Mouse (Mus musculus): ENCODE data around the gene Kirrel3. TPM values are rescaled to one million over a fixed set of nuclear protein-coding genes. Genes with fewer than 3 reads are reported as not detected.

Gene Kirrel3
- total RNA-seq, 2 experiments from 2014 or later: 0.61 to 0.77 TPM

DNA sequence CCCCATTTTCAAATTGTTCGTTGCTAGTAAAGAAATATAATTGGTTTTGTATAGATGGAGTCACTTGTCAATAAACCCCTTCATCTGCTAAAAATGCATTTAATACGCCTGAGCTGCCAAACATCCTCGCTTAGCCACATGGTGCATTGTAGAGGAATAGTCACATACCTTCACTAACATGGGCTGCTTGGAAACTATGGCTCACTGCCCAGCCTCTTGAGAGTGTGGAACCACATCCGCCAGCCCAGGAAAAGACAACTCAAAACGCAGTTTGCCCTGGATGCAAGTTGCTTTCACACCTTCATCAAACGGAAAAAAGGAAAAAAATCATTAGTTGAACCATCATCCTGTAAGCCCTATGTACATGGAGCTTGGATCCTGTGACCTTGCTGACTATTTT, 472.0 kb downstream of the Kirrel3 start:
- Histone ChIP-seq H3K27ac (no peak overlapping the region), H3K4me3 (no peak overlapping the region)
- no peak for TF ChIP-seq CTCF (IDR thresholded peaks at IDR 0.05)
- intact Hi-C loops (cut with DNase I): loop anchor here (10.0 kb wide), 2 partner anchors 463 to 597 kb away; partner anchors contain the start of genes Ddx25 and Pus3
- DNase-seq: no peak

- H3K27ac ChIP-seq: no peak overlapping the region
- H3K4me3 ChIP-seq: no peak overlapping the region
- intact Hi-C loops (cut with DNase I): loop anchor here (10.0 kb wide), 2 partner anchors 464 to 596 kb away; partner anchors contain the start of genes Ddx25 and Pus3
- no peak for TF ChIP-seq CTCF (IDR thresholded peaks at IDR 0.05)
- DNase-seq: no peak
Observed at GRCm38 (mm10) chr9:34958183-34958830, 472.6 kb downstream of the Kirrel3 start.

DNA sequence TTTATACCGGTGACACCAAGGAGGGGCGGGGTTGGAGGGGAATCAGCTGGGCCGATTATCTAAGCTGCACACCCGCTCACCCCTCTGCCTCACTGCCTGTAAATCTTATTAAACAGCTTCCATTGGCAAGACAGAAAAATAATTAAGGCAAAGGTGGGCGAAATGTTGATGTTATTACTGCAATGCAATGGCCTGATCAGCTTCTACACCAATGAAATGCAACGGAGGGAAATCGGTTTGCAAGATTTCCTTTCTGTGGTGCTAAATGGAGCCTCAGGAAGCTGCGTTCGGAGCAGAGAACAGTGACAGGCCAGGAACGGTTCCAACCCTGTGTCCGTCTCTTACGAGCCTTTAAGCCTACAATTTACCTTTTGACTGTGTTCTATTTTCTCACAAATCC, 475.0 kb downstream of the Kirrel3 start:
- intact Hi-C loops (cut with DNase I): no loop called here
- DNase-seq: no peak
- Histone ChIP-seq H3K27ac (peak overlapping the region; percentile 71), H3K4me3 (no peak overlapping the region; the same call in 1 of the 2 replicates)
- no peak for TF ChIP-seq CTCF (IDR thresholded peaks at IDR 0.05)

GRCm38 (mm10) chr9:34961171-34961570, 475.5 kb downstream of the Kirrel3 start:
- intact Hi-C loops (cut with DNase I): no loop called here
- Histone ChIP-seq H3K27ac (peak overlapping the region; percentile 71), H3K4me3 (no peak overlapping the region; the same call in 1 of the 2 replicates)
- no peak for DNase-seq
- no peak for TF ChIP-seq CTCF (IDR thresholded peaks at IDR 0.05)

DNA sequence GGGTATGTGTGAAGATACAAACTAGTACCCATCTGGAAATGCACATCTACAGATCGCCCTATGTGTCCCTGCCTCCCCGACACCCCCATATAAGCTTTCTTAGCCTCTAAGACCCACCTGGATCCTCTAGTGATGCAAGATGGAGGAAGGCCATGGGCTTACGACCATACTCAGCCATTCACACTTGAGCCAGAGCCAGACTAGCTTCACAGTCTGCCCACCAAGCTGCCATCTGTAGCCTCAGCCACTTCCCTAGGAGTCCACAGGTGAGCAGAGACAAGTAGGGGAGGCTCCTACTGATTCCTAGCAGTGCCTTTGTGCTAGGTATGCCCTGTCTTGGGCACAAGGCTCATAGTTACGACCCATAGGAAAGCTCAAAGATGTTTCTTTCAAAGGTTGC, 476.6 kb downstream of the Kirrel3 start:
- Histone ChIP-seq H3K4me3 (no peak overlapping the region), H3K27ac (no peak overlapping the region)
- intact Hi-C loops (cut with DNase I): no loop called here
- DNase-seq: no peak
- TF ChIP-seq CTCF (IDR thresholded peaks at IDR 0.05): no peak

GRCm38 (mm10) chr9:34963593-34963992, 477.9 kb downstream of the Kirrel3 start:
- DNase-seq: no peak
- Histone ChIP-seq H3K4me3 (no peak overlapping the region), H3K27ac (no peak overlapping the region)
- no peak for TF ChIP-seq CTCF (IDR thresholded peaks at IDR 0.05)
- intact Hi-C loops (cut with DNase I): no loop called here

GRCm38 (mm10) chr9:34964172-34965040, 478.7 kb downstream of the Kirrel3 start:
- no peak for TF ChIP-seq CTCF (IDR thresholded peaks at IDR 0.05)
- Histone ChIP-seq H3K27ac (no peak overlapping the region), H3K4me3 (no peak overlapping the region)
- no peak for DNase-seq
- intact Hi-C loops (cut with DNase I): no loop called here

DNA sequence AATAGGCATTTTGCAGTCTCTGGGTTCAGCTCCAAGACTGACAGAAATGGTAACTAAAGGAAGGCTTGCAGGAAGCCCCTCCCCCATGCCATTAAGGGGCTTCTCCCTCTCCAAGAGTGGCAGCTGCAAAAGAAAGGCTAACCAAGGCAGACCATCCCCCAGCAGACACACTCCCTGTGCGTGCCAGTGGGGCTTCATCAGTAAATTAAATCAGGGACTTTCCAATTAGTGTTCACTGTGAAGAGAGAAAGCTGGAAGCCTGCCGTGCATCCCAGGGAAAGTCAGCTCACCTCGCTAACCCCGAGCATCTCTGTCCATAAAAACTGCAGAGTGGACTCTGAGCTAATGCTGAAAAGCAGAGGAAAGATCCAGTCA, 479.3 kb downstream of the Kirrel3 start:
- Histone ChIP-seq H3K27ac (no peak overlapping the region), H3K4me3 (no peak overlapping the region)
- intact Hi-C loops (cut with DNase I): no loop called here
- no peak for TF ChIP-seq CTCF (IDR thresholded peaks at IDR 0.05)
- DNase-seq: no peak

DNA sequence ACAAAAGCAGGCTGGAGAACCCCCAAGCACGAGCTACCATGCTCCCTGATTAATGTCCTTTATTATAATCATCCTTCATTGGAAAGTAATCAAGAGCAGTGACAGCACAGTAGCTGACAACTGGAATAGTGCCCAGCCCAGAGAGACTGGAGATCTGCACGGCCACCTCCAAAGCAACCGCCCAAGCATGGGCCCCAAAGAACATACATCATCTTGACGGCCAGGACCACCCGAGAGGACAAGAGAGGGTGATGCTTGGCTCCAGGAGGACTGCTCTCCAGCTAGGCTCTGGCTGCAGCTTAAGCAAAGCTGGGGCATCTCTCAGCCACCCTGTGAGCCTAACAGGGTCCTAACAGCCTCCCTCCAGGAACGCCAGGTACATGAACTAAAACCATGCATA, 482.1 kb downstream of the Kirrel3 start:
- Histone ChIP-seq H3K4me3 (no peak overlapping the region), H3K27ac (no peak overlapping the region)
- intact Hi-C loops (cut with DNase I): no loop called here
- DNase-seq: no peak
- TF ChIP-seq CTCF (IDR thresholded peaks at IDR 0.05): no peak

GRCm38 (mm10) chr9:34969881-34970490, 484.3 kb downstream of the Kirrel3 start:
- TF ChIP-seq CTCF (IDR thresholded peaks at IDR 0.05): no peak
- Histone ChIP-seq H3K27ac (no peak overlapping the region), H3K4me3 (no peak overlapping the region)
- intact Hi-C loops (cut with DNase I): no loop called here
- no peak for DNase-seq

- no peak for DNase-seq
- no peak overlapping the region for H3K4me3 ChIP-seq
- no peak overlapping the region for H3K27ac ChIP-seq
- TF ChIP-seq CTCF (IDR thresholded peaks at IDR 0.05): no peak
- intact Hi-C loops (cut with DNase I): no loop called here
Observed at GRCm38 (mm10) chr9:34974326-34974725, 488.6 kb downstream of the Kirrel3 start.

DNA sequence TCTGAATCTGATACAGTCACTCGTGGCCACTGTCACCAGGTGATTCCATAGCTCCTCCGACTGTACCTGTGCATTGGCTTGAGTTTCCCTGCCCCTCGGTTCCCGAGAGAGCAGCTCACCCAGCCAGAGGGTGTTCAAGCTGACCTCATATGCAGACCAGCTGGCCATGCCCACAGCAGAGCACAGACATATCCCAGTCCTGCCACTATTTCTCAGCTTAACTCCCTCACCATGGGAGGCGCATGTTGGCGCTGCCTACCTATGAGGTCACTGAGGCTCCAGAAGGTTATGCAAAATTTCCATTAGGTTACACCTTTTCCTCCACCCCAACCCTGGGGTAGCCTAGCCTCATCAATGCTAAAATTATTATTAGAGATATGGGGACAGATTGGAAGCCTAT, 489.6 kb downstream of the Kirrel3 start:
- DNase-seq: no peak
- intact Hi-C loops (cut with DNase I): no loop called here
- TF ChIP-seq CTCF (IDR thresholded peaks at IDR 0.05): no peak
- no peak overlapping the region for H3K27ac ChIP-seq
- H3K4me3 ChIP-seq: no peak overlapping the region
